Mouse (Mus musculus) C2C12 (cell line): ENCODE results near the gene Ttpal. TPM values are rescaled to one million over a fixed set of nuclear protein-coding genes. Genes with fewer than 3 reads are reported as not detected.

Experiments used
- H3K27me3 ChIP-seq: one replicate; pipeline ENCODE4 v1.6.1; 2011; ENCODE audit not compliant: control insufficient read depth, insufficient read depth, insufficient read length
- H3K36me3 ChIP-seq: one replicate; pipeline ENCODE4 v1.6.1; 2011; ENCODE audit not compliant: control insufficient read depth, insufficient read depth
- H3K4me3 ChIP-seq: one replicate; pipeline ENCODE4 v1.5.1; 2011; ENCODE audit warnings: mild to moderate bottlenecking, control low read depth; ENCODE audit not compliant: poor library complexity, insufficient read depth, severe bottlenecking
- H3K79me2 ChIP-seq: one replicate; pipeline ENCODE4 v1.6.1; 2011; ENCODE audit not compliant: control insufficient read depth, insufficient read depth
- H3K79me3 ChIP-seq: one replicate; pipeline ENCODE4 v1.6.1; 2011; ENCODE audit warnings: low read depth, control low read depth
- H3ac ChIP-seq: one replicate; pipeline ENCODE3; 2011; ENCODE audit warnings: low read depth; ENCODE audit not compliant: control insufficient read depth, insufficient read length
- CEBPB ChIP-seq: IDR thresholded peaks from one replicate; pipeline ENCODE4 v1.6.1; 2011; ENCODE audit warnings: low read depth, mild to moderate bottlenecking, control low read depth, moderate library complexity
- CTCF ChIP-seq: IDR thresholded peaks from one replicate; pipeline ENCODE4 v1.5.1; 2011; ENCODE audit not compliant: control insufficient read depth, insufficient read depth, insufficient read length
- FOSL1 ChIP-seq: IDR thresholded peaks from one replicate; pipeline ENCODE4 v1.8.0; 2011; ENCODE audit warnings: mild to moderate bottlenecking, low read length; ENCODE audit not compliant: poor library complexity, insufficient read depth, severe bottlenecking
- MAX ChIP-seq: IDR thresholded peaks from one replicate; pipeline ENCODE4 v1.6.1; 2011; ENCODE audit warnings: mild to moderate bottlenecking, control low read depth
- MYOD1 ChIP-seq: IDR thresholded peaks from one replicate; pipeline ENCODE4 v1.6.1; 2011; ENCODE audit warnings: low read depth; ENCODE audit not compliant: control insufficient read depth, insufficient read length
- MYOG ChIP-seq: IDR thresholded peaks from one replicate; pipeline ENCODE4 v1.6.1; 2011; ENCODE audit not compliant: control insufficient read depth, insufficient read length; ENCODE audit errors: extremely low read depth
- USF1 ChIP-seq: IDR thresholded peaks from one replicate; pipeline ENCODE4 v1.6.1; 2011; ENCODE audit warnings: low read depth, mild to moderate bottlenecking, control low read depth, moderate library complexity
- polyA plus RNA-seq: library from polyadenylated mRNA; unstranded; fragments of >200 nt; fragmentation: generic; extraction: Trizol; gene quantifications from one replicate; pipeline ENCODE4 v1.2.1, GENCODE M21; 2012; ENCODE audit warnings: missing spikeins

The Ttpal gene
- polyA plus RNA-seq, 1 experiment = 15.1 TPM

DNA sequence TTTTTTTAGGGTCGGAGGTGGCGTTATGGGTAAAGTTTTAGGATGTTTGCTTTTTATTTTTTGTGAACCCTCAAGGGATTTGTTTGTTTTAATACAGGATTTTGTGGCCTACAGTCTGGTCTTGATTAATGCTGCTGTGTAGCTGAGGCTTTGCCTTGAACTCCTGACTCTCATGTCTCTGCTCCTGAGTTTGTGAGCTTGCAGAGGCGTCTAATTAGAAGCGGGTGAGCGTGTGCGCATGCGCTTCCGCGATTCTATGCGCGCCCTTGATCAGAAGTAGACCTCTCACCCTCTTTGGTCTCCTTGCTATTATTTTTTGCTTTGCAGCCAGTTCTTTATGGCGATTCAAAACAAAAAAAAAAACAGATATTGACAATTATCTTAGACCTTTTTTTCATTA is 57.3 kb downstream of the Ttpal start:
- Histone ChIP-seq H3K27me3 (no peaks in the 10 kb centered on the region), H3K79me3 (peaks cover 22% of the 10 kb centered on the region), H3K36me3 (no peaks in the 10 kb centered on the region), H3K4me3 (peak overlapping the region; percentile 84), H3ac (peak overlapping the region; percentile 3), H3K79me2 (peaks cover 52% of the 10 kb centered on the region)
- TF ChIP-seq MAX (no peak), CEBPB (no peak), CTCF (no peak), MYOG (no peak), USF1 (no peak), MYOD1 (no peak), FOSL1 (no peak)

GRCm38 (mm10) chr2:163660103-163660701 is 58.1 kb downstream of the Ttpal start:
- peaks cover 29% of the 10 kb centered on the region for H3K79me3 ChIP-seq
- H3K4me3 ChIP-seq = no peak overlapping the region
- no peaks in the 10 kb centered on the region for H3K36me3 ChIP-seq
- no peak overlapping the region for H3ac ChIP-seq
- TF ChIP-seq CTCF (no peak), MYOG (no peak), MAX (no peak), FOSL1 (no peak)
- H3K79me2 ChIP-seq = peaks cover 60% of the 10 kb centered on the region
- H3K27me3 ChIP-seq = no peaks in the 10 kb centered on the region

DNA sequence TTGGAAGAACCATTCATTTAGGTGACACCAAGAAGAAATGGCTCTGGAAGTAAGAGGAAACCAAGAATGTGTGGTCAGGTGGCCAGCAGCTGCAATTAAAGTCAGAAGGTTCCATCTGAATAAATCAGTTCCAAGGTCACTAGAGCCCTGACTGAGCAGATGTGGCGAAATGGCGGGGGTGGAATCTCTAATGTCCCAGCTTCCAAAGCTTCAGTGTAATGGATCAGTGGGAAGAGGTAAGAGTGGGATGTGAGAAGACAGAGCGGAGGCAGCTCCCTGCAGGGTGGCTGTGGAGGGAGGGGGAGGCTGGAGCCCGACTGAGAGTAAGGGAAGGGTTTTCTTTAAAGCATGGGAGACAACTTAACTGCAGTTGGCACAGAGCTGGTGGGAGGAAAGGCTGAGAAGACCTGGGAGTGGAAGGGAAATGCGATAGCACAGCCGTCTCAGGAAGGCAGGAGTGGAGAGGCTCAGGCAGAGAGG is 59.3 kb downstream of the Ttpal start:
- Histone ChIP-seq H3K4me3 (no peak overlapping the region), H3K27me3 (no peaks in the 10 kb centered on the region), H3K79me3 (peaks cover 40% of the 10 kb centered on the region), H3K36me3 (no peaks in the 10 kb centered on the region), H3ac (no peak overlapping the region), H3K79me2 (peaks cover 72% of the 10 kb centered on the region)
- TF ChIP-seq MAX = no peak
- peak; percentile 61 for TF ChIP-seq USF1
- TF ChIP-seq CEBPB = no peak
- no peak for TF ChIP-seq FOSL1
- TF ChIP-seq MYOD1 = no peak
- no peak for TF ChIP-seq CTCF

- Histone ChIP-seq H3K4me3 (no peak overlapping the region), H3K79me2 (peaks cover 77% of the 10 kb centered on the region)
Observed at GRCm38 (mm10) chr2:163662076-163662475, 60.0 kb downstream of the Ttpal start.

GRCm38 (mm10) chr2:163662698-163663221 is 60.6 kb downstream of the Ttpal start:
- H3K79me2 ChIP-seq = peaks cover 83% of the 10 kb centered on the region
- H3ac ChIP-seq = no peak overlapping the region
- no peaks in the 10 kb centered on the region for H3K27me3 ChIP-seq
- no peak overlapping the region for H3K4me3 ChIP-seq
- H3K36me3 ChIP-seq = no peaks in the 10 kb centered on the region
- TF ChIP-seq MAX (no peak), CEBPB (no peak), FOSL1 (no peak), CTCF (no peak), USF1 (no peak), MYOG (no peak), MYOD1 (no peak)
- H3K79me3 ChIP-seq = peaks cover 44% of the 10 kb centered on the region

More at GRCm38 (mm10) chr2:163662076-163662475, 60.0 kb downstream of the Ttpal start:
- Histone ChIP-seq H3K79me3 (peaks cover 40% of the 10 kb centered on the region), H3K27me3 (no peaks in the 10 kb centered on the region), H3K36me3 (no peaks in the 10 kb centered on the region), H3ac (no peak overlapping the region)
- TF ChIP-seq USF1 = no peak
- no peak for TF ChIP-seq CEBPB
- no peak for TF ChIP-seq CTCF
- TF ChIP-seq MYOD1 = no peak
- no peak for TF ChIP-seq MAX
- no peak for TF ChIP-seq FOSL1
- TF ChIP-seq MYOG = no peak

- peaks cover 90% of the 10 kb centered on the region for H3K79me2 ChIP-seq
- H3K79me3 ChIP-seq = peaks cover 46% of the 10 kb centered on the region
- H3ac ChIP-seq = no peak overlapping the region
- H3K4me3 ChIP-seq = no peak overlapping the region
- TF ChIP-seq MYOG (no peak), MAX (no peak), CEBPB (no peak), CTCF (no peak), FOSL1 (no peak), MYOD1 (no peak), USF1 (no peak)
- H3K36me3 ChIP-seq = no peaks in the 10 kb centered on the region
- H3K27me3 ChIP-seq = no peaks in the 10 kb centered on the region
Observed at GRCm38 (mm10) chr2:163663930-163664329, 61.8 kb downstream of the Ttpal start.

DNA sequence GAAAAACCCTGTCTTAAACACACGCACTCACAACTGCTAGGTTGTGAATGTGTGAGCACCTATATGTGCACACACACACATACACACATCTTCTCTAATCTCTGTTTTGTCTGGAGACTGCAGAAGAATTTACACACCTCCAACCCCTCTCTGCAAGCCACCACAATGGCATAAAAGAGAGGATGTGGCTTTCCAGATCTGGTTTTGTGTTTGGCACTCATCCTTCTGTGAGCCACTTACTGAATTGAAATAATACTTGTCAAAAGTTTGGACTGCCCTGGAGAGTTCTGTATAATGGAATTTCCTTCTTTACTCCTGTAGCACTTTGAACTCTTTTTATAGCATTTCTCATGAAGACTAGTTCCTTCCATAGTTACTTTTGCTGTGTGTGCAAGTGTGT is 64.9 kb downstream of the Ttpal start:
- Histone ChIP-seq H3ac (no peak overlapping the region), H3K79me2 (peaks cover 90% of the 10 kb centered on the region), H3K79me3 (peaks cover 44% of the 10 kb centered on the region), H3K27me3 (no peaks in the 10 kb centered on the region), H3K36me3 (no peaks in the 10 kb centered on the region), H3K4me3 (no peak overlapping the region)
- TF ChIP-seq CEBPB (no peak), MYOG (no peak), CTCF (no peak), USF1 (no peak), MYOD1 (no peak), MAX (no peak), FOSL1 (no peak)

Other genes with a start within 250 kb of the Ttpal start
- gene Jph2, start 204.3 kb upstream of the Ttpal start, polyA plus RNA-seq = 78.4 TPM
- gene Oser1, start 177.6 kb upstream of the Ttpal start, polyA plus RNA-seq = 44.6 TPM
- 0.19 TPM for gene Gdap1l1, start 163.8 kb upstream of the Ttpal start, polyA plus RNA-seq
- 9.0 TPM for gene Fitm2, start 129.7 kb upstream of the Ttpal start, polyA plus RNA-seq
- gene R3hdml, start 110.0 kb upstream of the Ttpal start, polyA plus RNA-seq = 0.32 TPM
- gene Hnf4a, start 95.5 kb upstream of the Ttpal start, polyA plus RNA-seq = not detected
- 29.4 TPM for gene Serinc3, start 42.8 kb downstream of the Ttpal start, polyA plus RNA-seq
- 254 TPM for gene Pkig, start 56.1 kb downstream of the Ttpal start, polyA plus RNA-seq
- 3.3 TPM for gene Ada, start 147.9 kb downstream of the Ttpal start, polyA plus RNA-seq
- gene Ccn5, start 218.5 kb downstream of the Ttpal start, polyA plus RNA-seq = 0.78 TPM